Mouse (Mus musculus): ENCODE measurements at regions not wholly inside any gene's neighbourhood (a gene's known extent, or its start where the extent isn't known, plus 50 kb on each side); places are given as distances from the start of the nearest gene placed in this dataset.

DNA sequence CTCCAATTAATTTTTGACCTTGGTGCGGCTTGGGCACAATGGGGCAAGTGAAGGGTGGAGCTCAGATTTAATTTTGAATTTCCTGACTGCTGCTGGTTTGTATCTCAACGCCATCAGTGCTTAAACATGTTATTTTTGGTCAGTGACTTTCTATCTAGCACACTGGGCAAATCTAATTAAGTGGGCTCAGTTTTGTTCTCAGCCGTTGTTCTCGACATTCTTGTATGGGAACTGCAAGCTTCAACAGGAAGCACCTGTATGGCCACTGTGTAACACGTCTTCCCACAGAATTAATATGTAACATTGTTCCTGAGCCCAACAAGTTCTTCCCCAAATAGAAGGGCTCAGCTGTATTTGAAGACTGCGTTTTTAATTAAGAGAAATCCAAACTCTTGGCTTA is 105.7 kb upstream of the Ednrb start:
- Histone ChIP-seq H3K27ac (ENCODE audit: control insufficient read depth, insufficient read depth, low read depth, low read length) (no peak overlapping the region), H3K36me3 (ENCODE audit: control insufficient read depth, insufficient read depth, low read length) (no peaks in the 10 kb centered on the region), H3K27me3 (ENCODE audit: control insufficient read depth, insufficient read depth, low read length) (no peaks in the 10 kb centered on the region), H3K4me1 (ENCODE audit: control insufficient read depth, insufficient read depth, low read length) (peaks cover 3% of the 10 kb centered on the region), H3K4me3 (ENCODE audit: control insufficient read depth, low read depth, low read length) (no peak overlapping the region)
- no peak for TF ChIP-seq CTCF (IDR thresholded peaks at IDR 0.05; ENCODE audit: control insufficient read depth, insufficient read depth, insufficient replicate concordance, low read depth, low read length)
- TF ChIP-seq POLR2A (IDR thresholded peaks at IDR 0.05; ENCODE audit: control insufficient read depth, low read depth, low read length) = no peak

DNA sequence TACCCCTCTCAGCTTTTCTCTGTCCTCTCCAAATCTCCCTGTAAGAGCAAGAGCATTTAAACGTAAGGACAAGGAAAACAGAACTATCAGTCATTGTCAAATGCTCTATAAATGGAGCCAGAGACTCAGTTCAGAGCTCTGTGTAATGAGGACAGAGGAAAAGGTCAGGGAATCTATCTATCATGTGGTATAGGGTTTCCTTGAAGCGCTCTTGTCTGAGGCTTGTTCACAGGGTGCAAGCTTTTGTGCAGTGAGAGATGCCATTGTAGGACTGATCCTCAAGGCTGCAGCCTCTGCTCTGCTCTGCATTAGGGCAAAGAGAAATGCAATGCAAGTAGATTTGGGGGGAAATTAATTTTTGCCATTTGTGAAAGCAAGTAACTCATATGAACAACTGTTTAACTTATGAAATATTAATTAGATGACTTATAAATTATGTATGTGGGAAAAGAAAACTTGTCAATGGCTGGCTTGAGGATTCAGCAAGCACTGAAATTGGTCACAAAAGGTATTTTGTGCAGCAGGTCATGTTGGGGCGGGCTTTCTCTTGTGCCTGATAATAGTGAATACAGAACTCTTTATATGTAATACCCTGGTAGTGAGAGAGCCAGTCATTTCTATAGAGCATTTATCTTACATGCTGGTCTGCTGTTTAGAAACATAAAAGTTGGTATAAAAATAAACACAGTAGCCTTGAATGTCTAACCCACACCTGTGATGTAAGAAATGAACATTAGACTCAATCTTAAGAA is 104.0 kb upstream of the Ednrb start:
- H3K4me1 ChIP-seq (ENCODE audit: control insufficient read depth, insufficient read depth, low read length) = peaks cover 3% of the 10 kb centered on the region
- no peaks in the 10 kb centered on the region for H3K27me3 ChIP-seq (ENCODE audit: control insufficient read depth, insufficient read depth, low read length)
- no peak for TF ChIP-seq CTCF (IDR thresholded peaks at IDR 0.05; ENCODE audit: control insufficient read depth, insufficient read depth, insufficient replicate concordance, low read depth, low read length)
- TF ChIP-seq POLR2A (IDR thresholded peaks at IDR 0.05; ENCODE audit: control insufficient read depth, low read depth, low read length) = no peak
- H3K27ac ChIP-seq (ENCODE audit: control insufficient read depth, insufficient read depth, low read depth, low read length) = no peak overlapping the region
- no peaks in the 10 kb centered on the region for H3K36me3 ChIP-seq (ENCODE audit: control insufficient read depth, insufficient read depth, low read length)
- H3K4me3 ChIP-seq (ENCODE audit: control insufficient read depth, low read depth, low read length) = no peak overlapping the region

DNA sequence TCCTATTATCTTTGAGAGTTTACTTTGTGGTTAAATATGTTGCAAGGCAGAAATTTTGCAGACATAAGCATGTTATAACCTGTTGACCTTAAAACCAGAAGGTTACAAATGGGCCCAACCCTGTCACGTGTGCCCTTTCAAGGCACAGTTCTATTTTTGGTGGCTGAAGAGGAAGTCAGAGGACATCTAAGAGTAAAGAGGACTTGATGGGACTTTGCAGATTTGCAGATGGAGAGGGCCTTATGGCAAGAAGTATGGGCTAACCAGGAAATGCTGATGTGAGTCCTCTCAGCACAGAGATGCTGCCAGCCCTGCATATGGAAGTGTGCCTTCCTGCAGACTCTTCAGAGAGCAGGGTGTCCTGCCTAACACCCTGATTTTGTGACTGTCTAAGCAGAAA is 101.6 kb upstream of the Ednrb start:
- Histone ChIP-seq H3K27ac (ENCODE audit: control insufficient read depth, insufficient read depth, low read depth, low read length) (no peak overlapping the region), H3K27me3 (ENCODE audit: control insufficient read depth, insufficient read depth, low read length) (no peaks in the 10 kb centered on the region), H3K4me3 (ENCODE audit: control insufficient read depth, low read depth, low read length) (no peak overlapping the region), H3K36me3 (ENCODE audit: control insufficient read depth, insufficient read depth, low read length) (no peaks in the 10 kb centered on the region), H3K4me1 (ENCODE audit: control insufficient read depth, insufficient read depth, low read length) (no peaks in the 10 kb centered on the region)
- TF ChIP-seq POLR2A (IDR thresholded peaks at IDR 0.05; ENCODE audit: control insufficient read depth, low read depth, low read length) (no peak), CTCF (IDR thresholded peaks at IDR 0.05; ENCODE audit: control insufficient read depth, insufficient read depth, insufficient replicate concordance, low read depth, low read length) (no peak)

DNA sequence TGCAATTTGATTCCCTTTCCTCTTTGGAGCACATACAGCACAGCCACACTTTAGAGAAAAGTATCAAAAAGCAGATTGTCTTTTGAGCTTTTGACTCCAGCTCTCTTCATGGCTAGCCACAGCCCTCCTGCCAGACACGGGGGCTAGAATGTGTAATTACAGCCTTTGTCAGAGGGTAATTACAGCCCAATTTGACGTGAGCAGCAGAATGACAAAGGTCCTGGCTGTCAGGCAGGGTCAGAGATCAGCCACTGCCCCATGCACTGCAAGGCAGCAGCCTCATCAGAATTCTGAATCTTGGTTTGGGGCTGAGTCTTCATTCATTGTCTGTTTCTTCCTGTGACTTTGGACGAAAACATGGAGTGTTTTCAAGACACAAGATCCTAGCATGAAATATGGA is 95.7 kb upstream of the Ednrb start:
- no peaks in the 10 kb centered on the region for H3K27me3 ChIP-seq (ENCODE audit: control insufficient read depth, insufficient read depth, low read length)
- TF ChIP-seq POLR2A (IDR thresholded peaks at IDR 0.05; ENCODE audit: control insufficient read depth, low read depth, low read length) (no peak), CTCF (IDR thresholded peaks at IDR 0.05; ENCODE audit: control insufficient read depth, insufficient read depth, insufficient replicate concordance, low read depth, low read length) (no peak)
- no peaks in the 10 kb centered on the region for H3K36me3 ChIP-seq (ENCODE audit: control insufficient read depth, insufficient read depth, low read length)
- no peak overlapping the region for H3K27ac ChIP-seq (ENCODE audit: control insufficient read depth, insufficient read depth, low read depth, low read length)
- H3K4me3 ChIP-seq (ENCODE audit: control insufficient read depth, low read depth, low read length) = no peak overlapping the region
- no peaks in the 10 kb centered on the region for H3K4me1 ChIP-seq (ENCODE audit: control insufficient read depth, insufficient read depth, low read length)

DNA sequence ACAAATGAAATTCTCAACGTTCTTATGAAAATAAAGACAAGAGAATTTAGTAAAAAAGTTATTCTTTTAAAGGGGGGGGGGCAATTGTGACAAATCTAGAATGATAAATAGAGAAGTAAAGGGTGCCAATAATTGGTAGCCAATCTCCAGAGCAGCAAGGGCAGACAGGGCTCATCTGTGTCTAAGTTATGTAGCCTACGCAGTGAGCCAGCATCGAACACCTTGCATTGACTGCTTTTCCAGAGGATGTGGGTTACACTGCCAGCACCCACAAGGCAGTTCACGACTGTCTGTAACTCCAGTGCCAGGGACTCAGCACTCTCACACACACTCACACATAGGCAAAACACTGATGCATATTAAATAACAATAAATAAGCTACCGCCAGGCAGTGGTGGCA is 94.7 kb upstream of the Ednrb start:
- no peaks in the 10 kb centered on the region for H3K4me1 ChIP-seq (ENCODE audit: control insufficient read depth, insufficient read depth, low read length)
- no peak overlapping the region for H3K4me3 ChIP-seq (ENCODE audit: control insufficient read depth, low read depth, low read length)
- TF ChIP-seq POLR2A (IDR thresholded peaks at IDR 0.05; ENCODE audit: control insufficient read depth, low read depth, low read length) = no peak
- TF ChIP-seq CTCF (IDR thresholded peaks at IDR 0.05; ENCODE audit: control insufficient read depth, insufficient read depth, insufficient replicate concordance, low read depth, low read length) = no peak
- no peaks in the 10 kb centered on the region for H3K27me3 ChIP-seq (ENCODE audit: control insufficient read depth, insufficient read depth, low read length)
- no peaks in the 10 kb centered on the region for H3K36me3 ChIP-seq (ENCODE audit: control insufficient read depth, insufficient read depth, low read length)
- H3K27ac ChIP-seq (ENCODE audit: control insufficient read depth, insufficient read depth, low read depth, low read length) = no peak overlapping the region

DNA sequence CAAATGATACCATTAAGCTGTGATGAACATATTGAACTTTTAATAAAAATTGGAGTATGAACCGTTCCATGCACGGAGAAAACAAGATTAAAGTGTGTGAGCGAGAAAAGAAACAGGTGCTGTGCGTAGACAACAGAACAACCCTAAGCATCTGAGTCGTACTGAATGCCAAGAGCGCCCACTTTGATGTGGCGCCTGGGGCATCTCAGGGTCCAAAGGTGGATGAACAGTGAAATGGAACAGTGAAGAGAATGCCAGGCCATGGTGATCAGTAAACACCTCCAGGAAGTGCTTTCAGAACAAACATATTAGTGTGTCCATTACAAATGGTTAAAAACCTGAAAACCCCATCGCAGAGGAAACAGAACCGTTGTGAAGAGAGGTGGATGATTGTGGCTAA is 94.0 kb upstream of the Ednrb start:
- Histone ChIP-seq H3K4me3 (ENCODE audit: control insufficient read depth, low read depth, low read length) (no peak overlapping the region), H3K36me3 (ENCODE audit: control insufficient read depth, insufficient read depth, low read length) (no peaks in the 10 kb centered on the region), H3K27me3 (ENCODE audit: control insufficient read depth, insufficient read depth, low read length) (no peaks in the 10 kb centered on the region), H3K4me1 (ENCODE audit: control insufficient read depth, insufficient read depth, low read length) (no peaks in the 10 kb centered on the region), H3K27ac (ENCODE audit: control insufficient read depth, insufficient read depth, low read depth, low read length) (no peak overlapping the region)
- no peak for TF ChIP-seq CTCF (IDR thresholded peaks at IDR 0.05; ENCODE audit: control insufficient read depth, insufficient read depth, insufficient replicate concordance, low read depth, low read length)
- TF ChIP-seq POLR2A (IDR thresholded peaks at IDR 0.05; ENCODE audit: control insufficient read depth, low read depth, low read length) = no peak

DNA sequence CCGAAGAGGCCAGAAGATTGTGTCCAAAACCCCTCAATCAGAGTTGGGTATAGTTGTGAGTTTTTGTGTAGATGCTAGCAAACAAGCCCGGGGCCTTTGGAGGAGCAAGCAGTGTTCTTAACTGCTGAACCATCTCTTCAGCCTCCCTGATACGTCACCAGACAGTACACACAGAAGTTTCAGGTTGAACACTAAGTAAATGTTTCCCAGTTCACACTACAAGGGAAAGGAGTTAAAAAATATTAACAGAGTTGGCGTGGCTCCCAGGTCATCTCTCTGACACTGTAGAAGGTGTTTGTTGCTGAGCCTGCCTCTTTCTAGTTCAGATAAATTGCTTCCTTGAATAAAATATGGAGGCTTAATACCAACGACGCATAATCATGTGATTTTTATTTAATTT is 93.5 kb upstream of the Ednrb start:
- no peak overlapping the region for H3K4me3 ChIP-seq (ENCODE audit: control insufficient read depth, low read depth, low read length)
- TF ChIP-seq CTCF (IDR thresholded peaks at IDR 0.05; ENCODE audit: control insufficient read depth, insufficient read depth, insufficient replicate concordance, low read depth, low read length) = no peak
- no peak for TF ChIP-seq POLR2A (IDR thresholded peaks at IDR 0.05; ENCODE audit: control insufficient read depth, low read depth, low read length)
- H3K27me3 ChIP-seq (ENCODE audit: control insufficient read depth, insufficient read depth, low read length) = no peaks in the 10 kb centered on the region
- no peaks in the 10 kb centered on the region for H3K4me1 ChIP-seq (ENCODE audit: control insufficient read depth, insufficient read depth, low read length)
- H3K36me3 ChIP-seq (ENCODE audit: control insufficient read depth, insufficient read depth, low read length) = no peaks in the 10 kb centered on the region
- no peak overlapping the region for H3K27ac ChIP-seq (ENCODE audit: control insufficient read depth, insufficient read depth, low read depth, low read length)
